Mouse (Mus musculus) mature B cell (primary cell): Measurements from ENCODE around the gene 0610037L13Rik.

Experiments
- in situ Hi-C: fragments of 300-500 bp; cut with MboI; formaldehyde crosslinking; loops from 2 replicates; pipeline ENCODE4 v1.14.3; 2019

The 0610037L13Rik gene

GRCm38 (mm10) chr4:107920336-107920735 lies 30.7 kb downstream of the 0610037L13Rik start:
- in situ Hi-C loops = no loop called here

- in situ Hi-C loops = no loop called here
Observed at GRCm38 (mm10) chr4:107921152-107921695, 31.6 kb downstream of the 0610037L13Rik start.

DNA sequence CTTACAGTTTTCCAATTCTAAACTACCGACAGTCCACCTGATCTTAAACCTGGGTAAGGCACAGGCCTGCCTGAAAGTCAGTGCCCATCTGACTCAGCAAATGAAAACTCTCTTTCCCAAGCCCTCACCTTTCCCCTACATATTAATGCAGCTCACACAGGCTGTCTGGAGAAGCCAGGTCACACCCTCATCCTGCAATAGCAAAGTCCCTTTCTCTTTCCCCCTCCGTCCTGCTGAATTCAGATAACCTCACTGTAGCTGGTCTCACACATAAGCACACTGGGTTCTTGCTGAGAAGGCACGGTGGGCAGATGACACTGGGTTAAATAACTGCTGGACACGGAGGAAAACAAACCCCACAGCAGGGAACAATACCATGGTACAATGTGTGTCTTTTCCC lies 32.3 kb downstream of the 0610037L13Rik start:
- in situ Hi-C loops = no loop called here

DNA sequence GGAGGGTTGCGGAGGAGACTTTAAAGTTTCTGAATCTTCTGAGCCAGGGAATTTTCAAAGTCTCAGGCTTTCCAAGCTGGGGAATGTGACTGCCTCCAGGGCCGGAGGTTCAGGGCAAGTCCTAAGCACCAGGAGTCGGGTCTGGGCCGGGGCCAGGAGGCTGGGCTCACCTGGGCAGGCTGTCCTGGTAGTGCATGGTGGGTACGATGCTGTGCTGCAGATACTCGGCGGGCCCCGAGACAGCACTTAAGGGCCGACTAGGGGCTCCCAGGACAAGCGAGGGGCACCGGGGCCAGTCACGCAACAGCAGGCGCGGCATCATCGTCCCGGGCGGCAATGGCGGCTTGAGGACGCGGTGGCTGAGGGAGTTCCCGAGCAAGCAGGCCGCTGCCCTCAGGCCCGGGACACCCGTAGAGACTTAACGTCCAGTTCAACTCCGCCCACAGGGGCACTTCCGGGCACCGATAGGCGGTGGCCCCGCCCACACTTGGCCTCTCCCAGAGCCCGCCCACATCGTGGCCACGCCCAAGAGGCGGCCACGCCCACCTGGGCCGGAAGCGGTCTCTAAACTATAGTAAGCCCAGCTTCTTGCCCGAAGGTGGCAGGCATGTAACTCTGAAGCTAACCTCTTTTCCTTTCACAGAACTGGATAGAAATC lies 33.7 kb downstream of the 0610037L13Rik start, which contains the start of gene Cpt2:
Cpt2 (minus strand) TSS at position 466 of the 658 bp plus-strand sequence.
- in situ Hi-C loops = no loop called here

DNA sequence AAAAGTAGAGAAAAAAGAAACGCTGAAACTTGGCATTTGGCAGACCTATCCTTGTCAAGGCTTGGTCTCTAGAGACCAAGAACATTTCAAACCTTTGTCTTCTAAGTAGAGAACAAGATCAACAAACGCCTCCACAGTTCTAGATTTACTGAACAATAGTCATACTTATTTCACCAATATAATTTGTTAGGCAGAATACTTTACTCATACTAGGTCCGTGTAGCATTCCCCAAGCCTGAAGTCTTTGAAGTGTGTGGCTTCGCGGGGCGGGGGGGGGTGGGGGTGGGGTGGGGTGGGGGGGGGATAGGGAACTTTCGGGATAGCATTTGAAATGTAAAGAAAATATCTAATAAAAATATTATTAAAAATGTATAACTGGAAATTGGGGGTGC lies 34.2 kb downstream of the 0610037L13Rik start:
- in situ Hi-C loops = no loop called here

GRCm38 (mm10) chr4:107928269-107928668 lies 38.7 kb downstream of the 0610037L13Rik start:
- in situ Hi-C loops = no loop called here

GRCm38 (mm10) chr4:107928726-107929125 lies 39.1 kb downstream of the 0610037L13Rik start:
- in situ Hi-C loops = no loop called here

GRCm38 (mm10) chr4:107931453-107931852 lies 41.8 kb downstream of the 0610037L13Rik start:
- in situ Hi-C loops = no loop called here

DNA sequence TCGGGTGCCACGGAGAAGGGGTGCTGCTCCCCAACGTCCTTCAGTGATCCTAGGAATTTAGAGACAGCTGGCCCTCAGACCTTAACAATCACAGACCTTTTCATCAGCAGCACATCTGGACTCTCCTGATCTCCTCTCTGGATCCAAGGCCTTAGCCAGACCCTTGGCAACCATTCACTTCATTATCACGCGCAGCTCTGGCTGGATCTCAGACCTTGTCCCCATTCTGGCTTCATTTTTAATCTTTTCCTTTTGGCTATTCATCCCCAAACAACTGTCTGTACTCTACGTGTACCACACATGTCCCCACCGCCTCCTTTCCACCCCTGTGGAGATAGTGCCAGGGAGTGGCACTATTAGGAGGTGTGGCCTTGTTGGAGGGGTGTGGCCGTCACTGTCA lies 43.6 kb downstream of the 0610037L13Rik start:
- in situ Hi-C loops = no loop called here

DNA sequence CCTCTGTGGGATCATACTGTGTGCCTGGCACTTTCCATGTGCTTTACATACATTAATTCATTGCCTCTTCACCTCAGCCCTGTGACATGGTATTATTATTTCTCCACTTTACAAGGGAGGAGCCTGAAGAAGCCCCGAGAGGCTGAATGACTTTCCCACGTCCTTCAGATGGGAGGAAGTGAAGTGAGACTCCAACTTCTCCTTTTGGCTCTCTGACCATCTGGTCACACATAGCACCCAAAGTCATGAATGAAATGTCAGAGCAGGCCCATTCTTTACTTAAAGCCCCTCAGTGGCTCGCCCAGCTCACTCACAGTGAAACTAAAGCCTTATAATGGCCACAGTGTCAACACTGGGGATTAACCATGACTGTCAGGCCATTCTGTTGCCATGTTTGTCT lies 45.6 kb downstream of the 0610037L13Rik start:
- in situ Hi-C loops = no loop called here

- in situ Hi-C loops = no loop called here
Observed at GRCm38 (mm10) chr4:107937338-107937737, 47.7 kb downstream of the 0610037L13Rik start.

GRCm38 (mm10) chr4:107938124-107938523 lies 48.5 kb downstream of the 0610037L13Rik start:
- in situ Hi-C loops = no loop called here

DNA sequence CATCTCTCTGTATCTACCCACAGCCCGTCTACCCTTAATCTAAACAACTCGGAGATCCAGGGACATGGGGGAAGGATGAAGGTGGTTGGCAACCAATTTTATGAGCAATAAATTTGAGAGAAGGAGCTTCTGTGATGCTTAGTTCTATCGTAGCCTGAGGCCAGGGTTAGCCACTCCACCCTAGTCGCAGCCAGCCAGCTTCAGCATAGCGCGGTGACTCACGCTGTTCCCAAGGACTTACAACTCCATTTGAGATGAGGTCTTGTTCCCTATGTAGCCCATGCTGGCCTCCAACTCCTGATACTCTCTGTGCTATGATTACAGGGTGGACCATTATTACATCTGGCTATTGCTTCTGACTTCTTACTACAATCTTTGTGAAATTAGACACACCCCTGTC lies 53.1 kb downstream of the 0610037L13Rik start:
- in situ Hi-C loops = no loop called here

DNA sequence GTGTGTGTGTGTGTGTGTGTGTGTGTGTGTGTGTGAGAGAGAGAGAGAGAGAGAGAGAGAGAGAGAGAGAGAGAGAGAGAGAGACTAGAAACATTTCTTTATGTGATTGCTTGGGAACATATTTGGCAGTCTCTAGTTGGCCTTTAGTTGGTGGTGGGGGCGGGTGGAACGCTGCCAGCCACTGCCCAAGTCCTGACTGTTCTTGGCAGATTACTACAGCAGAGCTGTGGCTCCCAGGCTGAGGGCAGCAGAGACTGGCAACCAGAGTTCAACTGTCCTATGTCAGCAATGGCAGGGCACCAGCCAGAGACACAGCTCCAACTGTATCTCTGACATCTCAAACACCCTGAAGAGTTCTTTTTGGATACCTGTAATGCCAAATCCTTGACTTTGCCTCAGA lies 54.5 kb downstream of the 0610037L13Rik start:
- in situ Hi-C loops = no loop called here
